Mouse (Mus musculus) megakaryocyte, embryonic 14.5 days (primary cell): ENCODE measurements at regions not wholly inside any gene's neighbourhood (a gene's known extent, or its start where the extent isn't known, plus 50 kb on each side); places are given as distances from the start of the nearest gene placed in this dataset.

Experiments used
- FLI1 ChIP-seq: IDR thresholded peaks from 2 replicates; pipeline ENCODE4 v1.6.1; 2012; ENCODE audit warnings: low read length, inconsistent platforms, mixed read lengths
- GATA1 ChIP-seq: IDR thresholded peaks from 3 replicates; pipeline ENCODE4 v1.6.1; 2012; ENCODE audit warnings: mixed read lengths, low read length, inconsistent platforms, borderline replicate concordance

- TF ChIP-seq GATA1: no peak
- no peak for TF ChIP-seq FLI1
Observed at GRCm38 (mm10) chr8:12031796-12032195, 191.5 kb downstream of the Tex29 start.
